Mouse (Mus musculus) 416B (cell line): Measurements from ENCODE around the gene Lsamp.

ENCODE experiments used
- DNase-seq: peaks from one replicate; pipeline ENCODE4 v3.0.0; 2011; ENCODE audit warnings: low read depth

The Lsamp gene

DNA sequence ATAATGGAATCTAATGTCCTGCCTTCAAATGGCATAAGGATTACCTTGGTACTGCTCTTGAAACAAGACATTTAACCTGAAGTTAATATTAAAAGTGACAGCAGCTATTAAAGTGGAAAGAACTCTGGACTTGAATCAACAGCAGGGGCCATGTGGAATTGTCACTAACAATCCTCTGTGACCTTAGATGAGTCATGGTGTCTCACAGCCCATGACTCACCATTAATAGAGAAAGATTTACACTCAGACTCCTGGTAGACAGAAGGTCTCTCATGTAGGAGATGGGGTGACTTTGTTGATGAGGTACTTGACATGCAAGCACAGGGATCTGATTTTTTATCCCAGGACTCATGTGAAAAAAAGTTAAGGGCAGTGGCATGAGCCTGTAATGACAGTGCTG lies 701.4 kb downstream of the Lsamp start:
- peak; percentile 1 for DNase-seq

DNA sequence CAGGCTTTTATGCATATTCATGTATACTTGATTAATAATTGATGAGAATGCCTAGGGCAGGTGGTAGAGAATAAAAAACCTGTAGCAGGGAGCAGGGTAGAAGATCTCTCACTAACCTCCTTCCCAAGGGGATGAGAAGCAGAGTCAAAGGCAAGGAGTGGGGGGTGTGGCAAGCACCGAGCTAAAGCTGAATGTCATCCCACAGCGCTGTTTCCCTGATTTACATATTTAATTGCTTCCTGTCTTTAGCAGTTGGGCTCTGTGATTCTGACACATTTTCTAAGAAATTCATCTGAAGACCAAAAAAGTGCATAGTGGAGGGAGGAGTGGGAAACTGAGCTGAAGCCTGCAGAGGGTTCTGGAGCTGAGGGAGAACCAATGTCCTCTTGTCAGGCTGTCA lies 708.1 kb downstream of the Lsamp start:
- no peak for DNase-seq

DNA sequence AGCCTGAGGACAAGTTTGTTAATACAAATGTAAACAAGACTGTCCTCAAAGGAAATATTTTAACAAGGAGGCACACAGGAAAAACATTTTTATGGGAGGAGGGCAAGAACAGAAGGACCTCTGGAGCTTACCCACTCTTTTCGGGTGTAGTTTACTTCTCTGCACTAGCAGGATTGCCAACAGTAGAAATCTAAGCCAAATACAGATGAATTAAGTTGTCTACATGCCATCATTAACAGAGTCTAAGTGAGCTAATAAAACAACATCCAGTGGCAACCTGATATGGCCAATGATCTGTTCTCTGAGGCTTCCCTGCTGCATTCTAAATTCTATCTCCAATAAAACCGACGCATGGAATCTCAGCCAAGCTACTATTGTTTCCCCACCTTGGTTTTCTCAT lies 713.1 kb downstream of the Lsamp start:
- DNase-seq = no peak

DNA sequence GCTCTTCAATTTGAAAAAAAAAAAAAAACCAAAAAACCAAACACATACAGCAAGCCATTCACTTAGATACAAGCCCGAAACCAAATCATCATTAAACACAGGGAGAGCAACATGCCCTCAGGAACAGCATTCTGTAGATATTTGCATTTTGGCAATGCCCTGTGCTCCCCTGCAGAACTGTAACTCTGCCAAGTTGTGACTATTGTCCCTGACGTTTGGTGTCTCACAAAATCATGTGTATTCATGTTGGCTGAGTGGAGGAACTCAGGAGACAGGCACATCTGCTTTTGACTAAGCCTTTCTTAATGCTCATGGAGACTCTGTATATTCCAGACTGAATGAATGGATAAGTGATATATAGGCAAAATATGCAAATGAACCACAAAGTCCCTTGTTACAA lies 724.4 kb downstream of the Lsamp start:
- DNase-seq = no peak

- DNase-seq = no peak
These were observed 725.4 kb downstream of the Lsamp start for GRCm38 (mm10) chr16:40709574-40709973.

- no peak for DNase-seq
These were observed 725.9 kb downstream of the Lsamp start for GRCm38 (mm10) chr16:40710068-40710467.

- DNase-seq = no peak
These were observed 726.3 kb downstream of the Lsamp start for GRCm38 (mm10) chr16:40710491-40710890.

DNA sequence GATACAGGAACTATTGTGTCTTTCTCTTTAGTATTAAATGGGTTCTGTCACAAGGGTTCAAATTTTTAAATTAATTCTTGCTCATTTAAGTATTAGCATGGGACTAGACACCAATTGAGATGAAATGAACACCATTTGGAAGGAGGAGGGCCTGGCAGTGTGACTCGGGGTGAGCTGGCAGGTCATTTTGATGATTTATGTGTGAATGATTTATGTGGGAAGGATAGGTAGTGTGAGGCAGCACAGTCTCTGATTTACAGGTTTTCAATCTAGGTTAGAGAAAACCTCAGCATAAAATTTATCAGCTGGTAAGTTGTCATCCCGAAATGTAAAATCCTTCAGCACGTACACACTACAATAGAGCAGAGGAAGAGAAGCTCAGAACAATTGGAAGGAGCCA lies 729.6 kb downstream of the Lsamp start:
- no peak for DNase-seq

- peak; percentile 66 for DNase-seq
These were observed 754.9 kb downstream of the Lsamp start for GRCm38 (mm10) chr16:40739015-40739414.

DNA sequence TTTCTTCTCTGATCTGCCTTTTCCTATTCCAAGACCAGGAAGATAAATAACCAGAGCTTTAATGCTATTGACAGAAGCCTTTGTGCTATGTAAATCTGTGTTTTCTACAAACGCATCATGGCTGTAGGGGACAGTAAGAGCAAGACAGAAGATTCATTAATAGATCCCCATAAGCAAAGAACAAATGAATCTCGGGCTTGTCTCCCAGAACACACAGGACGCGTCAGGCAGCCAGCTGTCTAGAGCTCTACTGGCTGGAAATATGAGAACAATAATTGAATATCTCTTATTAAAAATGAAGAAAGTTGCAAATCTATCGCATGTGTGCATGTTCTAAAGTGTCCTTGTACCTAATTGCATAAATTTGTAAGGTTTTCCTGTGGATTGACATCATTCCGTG lies 755.6 kb downstream of the Lsamp start:
- no peak for DNase-seq

DNA sequence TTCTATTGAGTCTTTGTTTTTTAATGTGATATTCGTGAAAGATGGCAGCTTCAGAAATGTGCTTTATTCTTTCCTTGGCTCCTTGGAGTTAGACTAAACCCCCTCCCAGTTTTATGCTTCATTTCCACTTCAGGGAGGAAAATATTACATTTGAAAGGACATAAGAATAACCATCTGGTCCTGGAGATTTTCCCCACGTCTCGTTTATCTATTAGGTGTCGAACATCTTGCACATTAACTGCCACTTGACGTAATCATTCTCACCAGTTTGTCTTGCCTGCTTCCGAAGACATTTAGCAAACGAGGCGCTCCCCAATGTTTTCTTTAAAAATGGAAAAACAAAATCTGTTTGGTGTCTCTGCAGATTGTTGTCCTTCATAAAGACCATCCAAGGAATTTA lies 756.1 kb downstream of the Lsamp start:
- no peak for DNase-seq

GRCm38 (mm10) chr16:40827191-40827590 lies 843.0 kb downstream of the Lsamp start:
- DNase-seq = no peak

DNA sequence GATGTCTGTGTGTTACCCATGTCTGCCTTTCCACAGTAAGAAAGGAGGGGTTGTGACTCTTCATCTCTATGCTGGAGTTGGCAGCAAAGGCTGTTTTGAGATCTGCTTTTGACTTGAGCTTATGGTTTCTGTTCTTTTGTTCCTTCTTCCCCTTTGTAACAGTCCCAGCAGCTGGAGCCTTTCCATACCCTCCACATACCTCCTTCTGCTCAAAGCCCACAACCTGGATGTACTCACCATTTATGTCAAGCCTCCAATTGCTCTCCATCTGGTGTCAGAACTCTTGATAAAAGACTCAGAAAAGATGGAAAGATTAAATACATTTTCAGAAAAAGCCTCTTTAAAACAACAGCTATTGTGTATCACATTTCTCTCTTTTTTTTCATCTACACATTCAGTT lies 847.4 kb downstream of the Lsamp start:
- no peak for DNase-seq

DNA sequence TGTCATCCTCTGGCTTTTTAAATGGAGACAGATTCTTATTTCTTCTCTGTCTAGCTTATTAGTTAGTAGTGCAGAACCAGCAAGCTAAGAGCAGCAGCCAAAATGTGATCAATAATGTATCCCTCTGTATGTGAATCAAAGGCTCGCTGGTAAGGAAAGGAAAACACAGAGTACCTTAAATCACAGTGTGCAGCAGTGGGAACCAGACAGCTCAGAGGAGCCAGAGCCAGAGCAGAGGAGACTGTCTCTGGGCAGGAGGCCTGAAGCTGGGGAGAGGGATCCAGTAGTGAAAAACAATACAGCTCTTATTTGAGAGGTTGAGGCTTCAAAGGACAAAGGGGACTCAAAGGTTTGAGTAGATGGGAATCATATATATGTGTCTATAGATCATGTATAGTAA lies 857.6 kb downstream of the Lsamp start:
- DNase-seq = no peak

GRCm38 (mm10) chr16:40866733-40867132 lies 882.6 kb downstream of the Lsamp start:
- DNase-seq = no peak

- DNase-seq = no peak
These were observed 894.1 kb downstream of the Lsamp start for GRCm38 (mm10) chr16:40878301-40878700.

GRCm38 (mm10) chr16:40881942-40882341 lies 897.8 kb downstream of the Lsamp start:
- no peak for DNase-seq

DNA sequence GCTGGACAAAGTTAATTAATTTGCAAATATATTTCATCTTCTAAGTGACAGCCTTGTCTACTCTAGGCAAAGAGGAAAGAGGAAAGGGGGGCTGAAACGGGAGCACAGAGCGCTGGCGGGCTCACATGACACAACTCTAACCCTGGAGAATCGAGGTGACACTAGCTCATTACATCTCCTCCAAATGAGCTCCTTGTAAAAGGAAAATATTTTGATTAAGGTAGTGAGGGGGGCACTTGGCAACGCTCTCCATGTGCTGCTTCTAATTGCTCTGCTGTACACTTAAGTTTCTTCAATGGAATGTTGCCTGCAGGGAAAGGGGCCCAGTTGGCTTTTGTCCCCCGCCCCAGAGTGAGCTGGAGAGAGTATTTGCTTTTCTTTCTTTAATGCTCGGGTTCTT lies 907.2 kb downstream of the Lsamp start:
- no peak for DNase-seq

GRCm38 (mm10) chr16:40897768-40898327 lies 913.7 kb downstream of the Lsamp start:
- no peak for DNase-seq

- DNase-seq = no peak
These were observed 923.7 kb downstream of the Lsamp start for GRCm38 (mm10) chr16:40907892-40908291.

GRCm38 (mm10) chr16:40914141-40914540 lies 930.0 kb downstream of the Lsamp start:
- DNase-seq = no peak

DNA sequence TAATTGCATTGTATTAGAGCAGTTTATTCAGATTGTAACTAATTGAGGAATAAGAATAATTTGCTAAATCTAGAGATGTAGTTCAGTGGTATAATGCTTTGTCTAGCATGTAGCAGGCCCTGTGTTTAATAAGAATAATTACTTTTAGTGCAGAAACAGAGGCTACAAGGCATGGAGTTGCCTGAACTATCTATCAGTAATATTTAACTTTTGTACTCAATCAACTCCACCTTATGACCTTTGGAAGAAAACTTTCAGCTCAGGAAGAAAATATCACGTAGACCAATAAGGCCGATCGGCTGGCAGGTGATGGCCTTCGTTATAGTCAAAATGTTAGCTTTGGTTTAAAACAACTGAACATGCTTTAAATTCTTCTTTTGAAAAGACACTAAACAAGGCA lies 946.4 kb downstream of the Lsamp start:
- DNase-seq = no peak

DNA sequence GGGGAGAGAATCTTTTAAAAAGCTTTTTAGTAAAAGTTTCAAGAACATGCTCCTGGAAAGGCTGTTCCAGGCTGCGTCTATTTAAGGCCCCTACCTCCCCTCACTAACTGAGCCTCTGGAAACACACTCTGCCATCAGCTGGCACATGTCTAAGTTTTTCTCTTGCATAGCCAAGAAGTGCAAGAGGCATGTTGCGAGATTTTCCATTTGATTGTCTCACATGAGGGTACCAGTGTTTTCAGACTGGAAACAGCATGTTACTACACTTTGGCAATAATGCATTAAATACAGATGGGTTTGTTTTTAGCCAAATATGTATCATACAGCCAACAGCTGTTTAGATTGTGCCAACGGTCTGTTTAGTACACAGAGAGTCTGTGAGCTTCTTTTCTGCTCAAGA lies 958.1 kb downstream of the Lsamp start:
- no peak for DNase-seq

- no peak for DNase-seq
These were observed 961.7 kb downstream of the Lsamp start for GRCm38 (mm10) chr16:40945834-40946233.

DNA sequence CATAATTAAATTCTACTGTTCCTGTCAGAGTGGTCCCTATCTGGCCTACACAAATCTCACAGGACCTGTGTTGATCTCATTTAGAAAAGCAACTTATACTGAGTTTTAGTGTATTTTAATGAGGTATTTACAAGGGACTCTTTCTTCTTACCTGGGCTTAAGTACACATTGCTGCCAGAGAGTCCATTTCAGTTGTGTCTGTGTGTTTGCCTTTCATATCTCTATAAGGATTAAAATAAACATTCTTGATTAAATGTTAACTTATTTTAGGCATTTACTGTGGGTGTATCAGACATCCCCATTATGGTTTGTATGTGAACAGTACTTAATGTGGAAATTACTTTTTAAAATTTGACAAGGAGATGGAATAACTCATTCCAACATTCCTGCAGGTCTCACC lies 963.9 kb downstream of the Lsamp start:
- DNase-seq = no peak
